Mouse (Mus musculus) heart, embryonic 16.5 days (tissue): ENCODE data around the gene Grm1. TPM values are rescaled to one million over a fixed set of nuclear protein-coding genes. Genes with fewer than 3 reads are reported as not detected.

Source experiments
- polyA plus RNA-seq: library from polyadenylated mRNA; unstranded; fragments of >200 nt; fragmentation: Nextera tagmentation; extraction: Ambion mirVana; gene quantifications from 2 replicates; pipeline ENCODE4 v1.2.1, GENCODE M21; 2015

Gene Grm1
- polyA plus RNA-seq, 1 experiment from 2014 or later: 0.08 TPM

Other genes starting within 250 kb of the Grm1 start
- gene Shprh, start 67.1 kb upstream of the Grm1 start, polyA plus RNA-seq: 9.7 and 10.4 TPM in 2 replicates
- gene Fbxo30, start 199.0 kb upstream of the Grm1 start, polyA plus RNA-seq: 32.6 and 34.4 TPM in 2 replicates